Mouse (Mus musculus): ENCODE results near the gene Lsm12.

Gene Lsm12

DNA sequence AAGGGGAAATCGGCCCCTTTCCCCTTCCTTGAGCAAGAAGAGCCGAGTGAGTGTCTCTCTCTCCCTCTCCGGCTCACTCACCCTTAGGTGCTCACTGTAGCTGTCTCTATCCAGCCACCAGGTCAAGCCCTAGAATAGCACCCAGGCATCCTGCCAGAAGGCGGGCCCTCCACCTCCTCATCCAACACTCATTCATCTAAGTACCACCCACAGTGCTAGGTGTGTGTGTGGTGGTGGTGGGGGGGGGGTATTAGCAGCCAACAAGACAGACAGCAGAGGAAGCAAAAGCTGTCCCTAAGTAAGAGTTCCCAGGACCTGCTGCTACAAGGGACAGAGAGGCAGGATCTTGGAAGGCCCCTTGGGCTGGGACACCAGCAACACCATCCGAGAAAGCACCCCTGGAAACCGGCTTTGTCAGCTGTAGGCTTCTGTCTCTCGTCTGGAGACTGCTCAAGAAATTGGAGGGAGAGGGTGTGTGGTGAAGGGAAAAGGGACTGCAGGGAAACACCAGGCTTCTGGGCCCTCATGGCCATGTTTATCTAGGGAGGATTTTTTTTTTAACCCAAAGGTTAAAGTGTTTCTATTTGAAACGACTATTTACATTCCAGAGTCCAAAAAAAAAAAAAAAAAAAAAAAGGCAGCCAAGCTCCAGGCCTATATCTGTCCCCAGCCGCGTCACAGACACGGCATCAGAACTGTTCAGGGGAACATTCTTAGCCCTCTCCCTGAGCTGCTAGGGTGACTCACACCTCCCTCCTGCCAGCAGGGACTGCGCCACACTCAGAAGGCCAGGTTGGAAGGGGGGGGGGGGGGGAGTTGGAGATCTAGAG is 31.2 kb upstream of the Lsm12 start:
- DNase-seq (ENCODE audit: low spot score) = peak; percentile 46

DNA sequence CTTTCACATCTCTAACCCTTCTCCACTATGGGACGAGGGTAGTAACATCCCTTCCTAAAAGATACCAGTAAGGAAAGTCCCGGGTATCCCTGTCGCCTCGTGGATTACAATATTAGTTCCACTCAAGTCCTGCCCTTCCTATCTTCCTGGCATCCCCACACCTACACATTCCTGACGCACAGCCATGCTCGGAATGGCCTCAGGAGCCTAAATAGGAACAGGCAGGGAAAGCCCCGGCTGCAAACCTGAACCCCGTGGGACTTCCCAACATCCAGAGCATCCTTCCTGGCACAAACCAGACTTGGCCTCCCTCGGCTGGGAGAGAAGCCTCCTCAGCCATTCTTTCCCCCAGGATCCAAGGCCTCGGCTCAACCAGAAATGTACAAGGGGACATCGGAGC is 30.4 kb upstream of the Lsm12 start:
- DNase-seq (ENCODE audit: low spot score) = no peak

DNA sequence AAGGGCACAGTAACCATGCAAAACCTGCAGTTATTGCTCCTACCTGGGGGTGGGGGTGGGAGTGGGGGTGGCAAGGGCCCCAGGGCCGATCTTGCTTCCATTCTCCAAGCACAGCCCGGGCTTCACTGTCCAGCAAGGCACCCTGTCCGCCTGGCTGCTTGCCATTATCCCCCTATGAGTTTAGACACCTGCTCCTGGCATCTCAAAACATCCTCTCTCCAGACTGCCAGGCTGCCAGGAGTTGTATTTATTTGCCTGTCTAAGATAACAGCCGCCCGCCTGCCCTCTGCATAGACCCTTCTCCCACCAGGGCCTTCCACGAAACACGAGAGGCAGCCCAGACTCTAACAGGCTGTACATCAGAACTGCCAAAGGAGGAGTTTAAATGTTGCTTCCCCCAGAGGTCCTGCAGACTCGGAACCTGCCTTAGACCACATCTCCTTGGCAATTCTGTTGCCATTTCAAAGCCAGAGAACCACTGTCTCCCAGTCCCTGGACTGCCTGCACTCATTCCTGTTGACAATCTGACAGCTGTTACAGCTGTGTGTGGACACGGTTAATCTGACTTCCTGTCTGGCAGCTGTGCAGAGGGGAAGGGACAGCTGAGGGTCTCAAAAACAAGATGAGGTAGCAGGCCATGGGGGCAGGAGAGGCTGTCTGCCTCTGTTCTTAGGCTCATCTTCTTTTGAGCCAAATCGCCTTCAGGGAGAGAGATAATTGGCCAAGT is 29.5 kb upstream of the Lsm12 start:
- DNase-seq (ENCODE audit: low spot score) = no peak

DNA sequence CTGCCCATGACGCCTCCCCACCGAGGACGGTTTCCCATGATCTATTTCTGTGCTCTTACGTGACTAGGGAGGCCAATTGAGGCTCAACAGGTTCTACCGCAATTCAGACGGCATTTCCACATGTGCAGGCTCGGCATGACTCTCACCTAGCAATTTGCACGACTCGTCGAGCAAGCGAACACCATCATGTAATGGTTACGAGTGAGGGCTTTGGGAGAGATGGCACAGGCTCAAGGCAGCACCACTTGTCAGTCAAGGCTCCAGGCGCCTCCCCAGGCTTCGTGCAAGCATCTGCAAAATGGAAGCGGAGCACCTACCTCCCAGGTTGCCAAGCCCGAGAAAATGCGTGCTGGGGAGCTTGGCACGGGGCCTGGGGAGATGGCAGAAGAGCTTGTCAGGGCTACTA is 26.8 kb upstream of the Lsm12 start:
- DNase-seq (ENCODE audit: low spot score) = no peak

DNA sequence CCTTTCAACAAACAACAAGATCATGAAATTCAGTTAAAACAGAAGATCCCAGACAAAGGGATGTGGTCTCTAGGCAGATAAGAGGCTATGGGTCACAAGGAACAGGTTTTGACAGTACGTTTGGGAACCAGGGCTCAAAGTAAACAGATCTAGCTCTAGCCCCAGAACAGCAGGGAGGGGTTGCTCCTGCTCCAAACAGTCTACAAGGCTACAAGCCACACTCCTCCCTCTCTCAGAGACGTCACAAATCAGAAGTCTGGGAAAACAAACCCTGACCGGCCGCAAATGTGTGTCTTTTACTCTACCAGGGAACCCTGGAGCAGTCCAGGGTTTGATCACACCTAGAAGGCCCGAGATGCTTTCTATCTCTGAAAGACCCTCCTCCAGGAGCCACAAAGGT is 25.9 kb upstream of the Lsm12 start:
- no peak for DNase-seq (ENCODE audit: low spot score)

DNA sequence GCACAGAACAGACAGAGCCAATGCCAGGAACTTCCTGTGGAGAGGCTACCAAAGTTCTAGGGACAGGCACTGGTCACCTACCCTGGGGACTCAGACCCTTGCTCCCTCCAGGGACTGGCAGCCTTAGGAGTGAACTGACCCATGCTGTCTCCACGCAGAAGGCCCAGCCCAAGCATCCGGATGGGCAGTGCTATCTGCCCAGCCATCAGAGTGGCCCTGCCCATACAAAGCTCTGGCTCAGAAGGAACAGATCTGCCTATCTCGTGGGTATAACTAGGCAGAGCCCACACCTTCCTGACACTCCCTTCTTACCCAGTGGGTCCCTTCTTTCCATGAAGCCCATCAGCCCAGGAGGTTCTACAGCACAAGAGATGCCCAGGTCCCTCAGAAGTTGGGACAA is 25.1 kb upstream of the Lsm12 start:
- no peak for DNase-seq (ENCODE audit: low spot score)

DNA sequence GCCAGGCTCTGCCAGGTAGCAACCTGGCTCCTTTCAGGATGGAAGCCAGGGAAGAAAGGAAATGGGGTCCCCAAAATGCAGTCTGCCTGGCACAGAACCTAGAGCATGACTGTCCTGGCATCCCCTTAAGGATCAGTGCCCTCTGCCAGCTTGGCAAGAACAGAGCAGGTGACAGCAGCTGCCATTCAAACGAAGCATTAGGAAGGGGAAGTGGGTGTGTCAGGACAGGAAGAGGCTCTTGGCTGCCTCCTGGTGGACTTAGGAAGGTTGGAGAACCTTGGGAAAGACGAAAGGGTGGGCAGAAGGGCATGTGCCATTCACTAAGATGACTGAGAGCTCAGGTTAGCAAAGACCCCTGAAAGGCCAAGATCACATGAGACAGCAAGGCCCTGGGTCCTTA is 24.6 kb upstream of the Lsm12 start:
- DNase-seq (ENCODE audit: low spot score) = peak; percentile 53

DNA sequence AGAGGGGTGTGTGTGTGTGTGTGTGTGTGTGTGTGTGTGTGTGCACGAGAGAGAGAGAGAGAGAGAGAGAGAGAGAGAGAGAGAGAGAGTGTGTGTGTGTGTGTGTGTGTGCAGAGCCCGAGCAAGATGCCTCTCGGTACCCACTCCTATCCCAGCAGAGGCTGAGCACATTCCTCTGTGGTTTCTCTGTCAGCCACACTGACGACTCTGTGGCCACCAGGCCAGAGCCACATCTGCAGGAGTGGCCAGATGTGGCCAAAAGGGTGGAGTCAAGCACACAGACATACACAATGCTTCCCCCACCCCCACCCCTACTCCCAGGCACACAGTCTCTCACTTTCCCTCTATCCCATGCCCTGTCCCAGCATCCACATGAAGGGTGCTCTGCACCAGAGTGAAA is 23.8 kb upstream of the Lsm12 start:
- DNase-seq (ENCODE audit: low spot score) = no peak

DNA sequence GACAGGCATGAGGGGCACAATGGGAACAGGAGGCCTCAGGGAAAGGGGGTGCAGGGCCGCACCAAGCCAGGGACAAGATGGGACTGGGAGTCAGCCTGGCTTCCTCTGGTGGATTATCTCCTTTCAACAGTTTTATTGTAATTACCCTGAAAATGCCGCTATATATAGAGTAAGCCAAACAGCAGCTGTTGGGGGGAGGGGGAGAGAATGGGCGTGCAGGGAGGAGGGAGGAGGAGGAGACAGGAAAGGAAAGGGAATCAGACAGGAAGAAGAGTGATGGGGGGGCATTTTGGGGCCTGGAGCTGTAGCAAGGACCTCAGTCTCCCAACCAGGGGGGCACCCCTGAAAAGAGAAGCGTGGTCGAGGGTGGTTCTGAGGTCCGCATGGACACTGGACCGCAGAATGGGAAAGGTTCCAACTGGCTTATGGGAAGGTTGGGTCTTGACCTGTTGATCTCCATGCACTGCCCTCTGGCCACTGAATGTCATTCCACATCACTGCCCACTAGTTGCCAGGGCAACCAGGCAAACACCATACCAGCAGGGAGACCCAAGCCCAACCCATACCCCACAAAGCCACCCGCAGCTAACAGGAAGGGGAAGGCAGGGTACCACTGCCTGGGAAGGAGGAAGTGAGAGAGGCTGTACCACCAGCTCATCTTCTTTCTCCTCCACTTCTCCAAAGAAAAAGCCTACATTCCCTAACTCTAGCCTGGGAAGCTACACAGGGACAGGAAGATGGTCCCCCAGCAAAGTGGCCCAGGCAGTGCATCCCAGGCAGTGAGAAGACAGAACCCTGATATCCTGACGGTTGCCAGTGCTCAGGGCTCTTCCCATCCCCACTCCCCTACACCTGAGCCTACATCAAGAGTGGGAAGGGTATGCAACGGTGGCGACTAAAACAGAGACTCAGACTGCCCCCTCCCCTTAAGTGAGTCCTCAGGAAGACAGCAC is 23.0 kb upstream of the Lsm12 start:
- DNase-seq (ENCODE audit: low spot score) = no peak

DNA sequence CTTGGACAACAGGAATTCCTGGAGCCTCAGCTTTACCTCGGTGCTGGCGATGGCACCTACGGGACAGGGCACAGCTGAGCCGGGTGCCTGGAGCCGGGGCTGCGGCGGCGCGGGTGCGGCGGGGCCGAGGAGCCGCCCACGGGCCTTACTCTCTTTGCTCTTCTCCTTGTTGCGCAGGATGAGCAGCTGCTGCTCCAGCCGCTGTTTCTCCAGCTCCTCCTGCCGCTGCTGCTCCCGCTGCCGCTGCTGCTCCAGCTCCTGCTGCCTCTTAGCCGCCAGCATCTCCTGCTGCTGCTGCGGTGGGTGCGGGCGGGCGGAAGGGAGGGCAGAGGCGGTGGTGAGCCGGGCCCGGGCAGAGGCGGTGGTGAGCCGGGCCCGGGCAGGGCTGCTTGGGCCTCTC is 21.4 kb upstream of the Lsm12 start:
- no peak for DNase-seq (ENCODE audit: low spot score)

DNA sequence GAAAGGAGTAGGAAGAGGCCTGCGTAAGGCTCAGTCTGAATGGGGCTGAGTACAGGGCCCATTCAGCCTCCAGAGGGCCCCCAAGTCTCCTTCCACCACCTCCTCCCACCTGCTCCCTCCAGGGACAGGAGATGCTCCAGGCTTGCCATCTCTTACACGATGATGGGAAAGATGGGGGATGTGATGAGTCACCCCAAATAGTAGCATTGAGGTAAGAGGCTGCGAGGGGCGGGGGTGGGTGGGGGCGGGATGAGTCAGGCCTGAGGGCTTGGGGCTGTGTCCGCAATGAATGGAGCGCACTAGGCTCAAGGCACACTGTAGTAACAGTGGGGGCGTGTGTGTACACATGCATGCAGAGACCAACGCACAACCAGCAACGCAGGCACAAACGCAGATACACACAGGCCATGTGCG is 16.3 kb upstream of the Lsm12 start:
- peak; percentile 82 for DNase-seq (ENCODE audit: low spot score)

DNA sequence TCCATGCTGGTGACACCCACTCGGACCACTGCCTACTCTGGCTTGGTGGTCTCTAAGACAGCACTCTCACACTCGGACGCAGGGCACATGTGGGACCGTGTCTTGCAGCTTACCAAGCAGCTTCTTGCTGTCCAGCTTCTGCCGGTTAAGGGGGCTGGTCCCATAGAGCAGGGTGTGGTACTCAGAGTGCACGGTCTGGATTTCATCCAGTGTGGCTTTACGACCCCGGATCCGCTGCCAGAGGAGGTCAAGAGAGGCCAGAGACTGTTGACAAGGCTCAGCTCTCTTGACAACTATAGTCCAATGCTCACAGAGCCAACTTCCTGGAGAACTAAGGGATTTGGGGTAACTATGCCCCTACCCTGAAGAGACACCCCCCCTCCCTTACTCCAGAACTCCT is 14.8 kb upstream of the Lsm12 start:
- no peak for DNase-seq (ENCODE audit: low spot score)

DNA sequence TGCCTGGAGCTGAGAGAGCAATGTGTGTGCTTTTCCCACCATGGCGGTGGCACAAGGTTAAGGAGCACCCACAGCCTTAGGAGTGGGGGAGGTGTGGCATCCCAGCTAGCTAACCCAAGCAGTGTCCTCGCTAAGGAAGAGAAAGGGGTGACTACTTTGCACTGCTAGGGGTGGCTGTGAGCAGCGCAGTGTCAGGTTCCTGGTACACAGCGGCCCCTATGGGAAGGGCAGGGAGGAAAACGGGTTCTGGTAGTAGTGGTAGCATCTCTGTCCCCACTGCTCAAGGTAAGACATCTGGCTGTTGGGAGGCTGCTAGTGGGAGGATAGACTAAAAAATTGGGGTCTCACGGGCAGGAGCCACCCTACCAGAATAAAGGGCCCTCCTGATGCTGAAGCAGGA is 13.1 kb upstream of the Lsm12 start:
- no peak for DNase-seq (ENCODE audit: low spot score)

DNA sequence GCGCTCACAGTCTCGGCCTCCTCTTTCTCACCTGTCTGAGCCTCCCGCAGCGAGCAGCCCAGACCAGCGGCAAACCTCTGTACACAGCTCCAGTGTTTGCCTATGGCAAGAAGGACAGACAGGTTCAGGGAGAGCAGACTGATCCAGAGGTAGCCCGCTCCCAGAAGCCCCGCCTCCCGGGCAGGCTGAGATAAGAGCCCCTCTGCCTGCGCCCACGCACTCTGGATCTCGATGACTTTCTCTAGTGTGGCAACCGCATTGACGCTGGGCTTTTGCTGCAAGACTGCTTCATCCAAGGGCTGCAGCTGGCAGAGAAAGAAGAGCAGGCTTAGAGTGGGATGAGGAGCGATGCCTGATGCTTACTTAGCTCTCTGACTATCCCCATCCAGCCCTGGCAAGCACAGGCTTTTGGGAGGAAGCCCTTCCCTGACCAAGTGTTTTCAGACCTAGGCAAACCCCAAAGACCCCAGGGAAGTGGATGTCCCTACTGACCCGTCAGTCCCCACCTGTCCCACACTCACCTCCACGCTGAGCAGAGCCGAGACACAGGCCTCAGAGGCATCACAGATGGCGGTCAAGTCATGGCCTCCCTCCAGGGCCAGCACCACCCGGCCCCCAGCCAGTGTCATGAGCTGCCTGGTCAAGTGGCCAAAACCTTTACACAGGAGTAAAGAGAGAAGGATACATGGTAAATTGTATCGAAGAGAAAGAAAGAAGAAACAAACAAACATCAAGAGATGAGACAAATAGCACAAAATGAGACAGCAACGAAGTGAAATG is 11.1 kb upstream of the Lsm12 start:
- DNase-seq (ENCODE audit: low spot score) = no peak

DNA sequence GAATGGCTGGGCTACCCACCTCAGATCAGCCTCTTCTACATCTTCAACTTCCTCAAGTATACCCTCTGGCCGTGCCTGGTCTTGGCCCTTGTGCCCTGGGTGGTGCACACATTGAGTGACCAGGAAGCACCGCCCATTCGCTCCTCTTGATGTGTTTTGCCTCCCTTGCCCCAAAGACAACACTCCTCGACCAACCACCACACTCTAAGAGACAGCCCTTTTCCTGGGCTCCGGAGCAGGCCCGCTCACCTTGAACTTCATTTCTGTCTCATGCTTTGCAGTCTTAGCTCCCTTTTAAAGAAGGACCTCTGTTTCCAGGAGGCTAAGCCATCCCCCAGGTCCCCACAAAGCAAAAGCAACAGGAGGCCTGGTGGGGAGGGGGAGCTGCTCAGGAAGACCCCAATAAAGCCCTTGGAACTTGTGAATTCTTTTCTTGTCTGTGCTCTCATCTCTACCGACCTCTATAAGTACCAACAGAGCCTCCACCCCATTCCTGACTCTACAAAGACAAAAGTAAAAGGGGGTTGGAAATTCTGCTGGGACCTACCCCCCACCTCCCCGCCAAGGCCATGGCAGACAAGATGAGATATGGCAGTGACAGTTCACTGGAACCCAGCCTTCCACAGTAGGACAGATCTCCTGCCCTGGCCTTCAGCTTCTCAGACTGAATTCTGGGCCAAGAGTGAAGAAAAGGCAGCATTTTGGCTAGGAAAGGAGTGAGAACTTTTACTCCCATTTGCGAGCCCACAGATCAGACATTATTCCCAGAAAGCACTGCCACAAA is 8.8 kb upstream of the Lsm12 start:
- DNase-seq (ENCODE audit: low spot score) = no peak

DNA sequence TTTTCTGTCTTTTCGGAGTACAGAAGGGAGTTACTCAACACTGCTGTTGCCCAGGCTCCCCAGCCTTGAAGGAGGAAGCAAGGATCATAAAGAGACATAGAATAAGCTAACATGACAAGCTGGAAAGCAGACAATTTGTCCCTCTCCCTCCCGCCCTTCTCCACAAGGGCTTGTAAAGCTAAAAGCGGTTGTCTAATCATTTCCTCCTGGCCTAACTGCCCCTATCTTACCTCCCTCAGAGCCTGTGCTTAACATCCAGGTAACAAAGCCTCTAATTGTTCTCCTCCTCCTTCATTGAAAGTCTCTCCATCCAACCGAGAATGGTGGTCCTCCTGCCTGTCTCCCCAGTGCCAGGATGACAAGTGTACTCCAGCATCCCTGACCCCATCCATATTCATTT is 5.8 kb upstream of the Lsm12 start:
- no peak for DNase-seq (ENCODE audit: low spot score)

DNA sequence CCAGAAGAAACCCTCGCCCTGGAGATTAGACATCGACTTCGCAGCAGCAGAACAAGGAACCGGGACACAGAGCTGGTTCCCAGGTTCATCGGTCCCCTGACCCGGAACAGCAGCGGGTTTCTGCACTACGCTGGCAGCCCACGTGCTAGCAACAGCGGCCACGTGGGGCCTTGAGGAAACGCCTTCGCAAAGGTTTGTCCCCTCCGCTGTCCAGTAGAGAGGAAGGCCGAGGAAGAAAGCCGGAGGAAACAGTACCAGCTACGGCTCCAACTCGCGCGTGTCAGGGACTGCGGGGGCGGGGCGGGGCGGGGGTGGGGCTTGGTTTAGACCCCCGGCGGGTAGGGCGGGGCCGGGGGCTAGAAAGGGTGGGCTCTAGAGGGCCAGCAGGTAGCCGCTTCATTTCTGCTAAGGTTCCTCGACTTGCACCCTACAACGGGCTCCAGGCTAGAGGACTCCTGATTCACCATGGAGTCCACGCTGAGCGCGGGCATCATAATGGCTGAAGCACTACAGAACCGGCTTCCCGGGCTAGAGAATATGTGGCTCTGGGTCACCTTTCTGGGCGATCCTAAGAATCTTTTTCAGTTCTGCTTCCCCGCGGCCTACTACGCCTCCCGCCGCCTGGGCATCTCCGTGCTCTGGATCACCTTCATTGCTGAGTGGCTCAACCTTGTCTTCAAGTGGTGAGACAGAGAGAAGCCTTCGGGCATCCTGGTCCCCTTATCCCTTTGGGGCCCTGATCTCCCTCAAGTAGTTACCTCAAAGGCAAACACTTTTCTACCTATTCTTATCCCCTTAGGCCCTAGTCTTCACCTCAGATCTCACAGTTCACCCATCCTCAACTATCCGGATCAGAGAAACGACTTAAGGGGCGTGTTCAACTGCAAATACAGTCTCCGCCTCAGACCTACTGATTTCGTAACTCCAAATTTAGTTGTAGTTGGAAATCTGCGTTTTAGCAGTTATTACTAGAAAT is 4.7 kb upstream of the Lsm12 start, which contains the start of gene G6pc3:
G6pc3 (plus strand) TSS at position 160 of the 976 bp plus-strand sequence.
- DNase-seq (ENCODE audit: low spot score) = peak; percentile 92

DNA sequence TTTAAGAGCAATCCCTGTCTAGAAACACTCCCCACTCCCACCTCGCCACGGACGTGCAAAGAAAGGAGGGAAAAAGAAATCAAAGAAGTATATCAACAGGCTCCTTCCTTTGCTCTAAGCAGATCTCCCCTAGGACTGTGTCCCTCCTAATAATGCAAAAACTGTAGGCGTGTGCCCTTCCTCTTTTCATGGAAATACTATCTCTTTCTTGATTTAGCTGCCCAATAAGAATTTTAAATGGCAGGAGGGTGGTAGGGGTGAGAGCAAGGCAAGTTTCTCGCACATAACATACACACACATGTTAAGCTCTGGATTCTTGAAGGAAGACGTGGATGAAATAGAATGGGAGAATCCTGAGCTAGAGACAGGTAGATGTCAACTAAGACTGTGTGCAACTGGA is 3.9 kb upstream of the Lsm12 start:
- no peak for DNase-seq (ENCODE audit: low spot score)

DNA sequence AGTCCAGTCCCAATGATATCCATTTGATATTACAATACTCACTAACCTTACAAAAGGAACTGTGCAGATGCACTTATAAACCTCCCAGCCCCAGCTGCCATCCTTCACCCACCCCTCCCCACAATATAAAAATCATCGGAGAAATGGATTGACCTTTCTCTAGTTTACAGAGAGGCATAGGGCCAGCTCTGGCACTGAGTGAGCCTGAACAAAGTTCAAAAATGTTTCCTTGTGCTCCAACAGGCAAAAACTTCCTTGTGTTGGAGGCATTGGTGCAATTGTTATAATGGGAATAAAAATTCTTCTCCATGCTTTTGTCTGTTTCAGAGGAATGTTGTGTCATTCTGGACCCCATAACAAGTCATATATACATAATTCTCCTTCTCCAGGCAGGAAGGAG is 1.1 kb upstream of the Lsm12 start:
- no peak for DNase-seq (ENCODE audit: low spot score)

DNA sequence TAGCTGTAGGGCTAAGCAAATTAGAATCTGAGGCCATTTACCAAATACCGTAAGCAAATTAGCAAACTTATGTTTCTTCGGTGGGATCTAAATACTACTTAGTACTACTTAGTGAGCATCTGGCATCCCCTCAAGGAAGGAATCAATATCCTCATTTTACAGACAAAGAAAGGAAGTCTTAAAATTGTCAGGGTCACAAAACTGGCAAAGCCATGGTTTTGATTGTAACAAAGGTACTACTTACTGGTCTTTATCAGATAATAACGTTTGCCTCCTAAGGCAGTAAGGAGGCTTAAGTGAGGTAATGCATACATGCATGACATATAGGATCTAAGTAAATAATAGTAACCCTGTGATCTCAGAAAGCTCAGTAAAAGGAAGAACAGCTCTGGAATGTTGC is 581 bp upstream of the Lsm12 start:
- no peak for DNase-seq (ENCODE audit: low spot score)

All from MN1 (cell line).